Mouse (Mus musculus) layer of hippocampus, postnatal 25 days (tissue): Measurements from ENCODE around the gene Lyrm1. TPM values are rescaled to one million over a fixed set of nuclear protein-coding genes. Genes with fewer than 3 reads are reported as not detected.
A peak's percentile ranks its signal among the peaks of the same experiment; 100 is the strongest.

Experiments used
- DNase-seq, 2 experiments: peaks; one replicate each; pipeline ENCODE4 v3.0.0; 2022; ENCODE audit warnings: mixed read lengths in 2 of 2, low spot score in 1 of 2; ENCODE audit errors: extremely low spot score in 1 of 2
- total RNA-seq, 2 experiments: library from RNA; stranded (reverse); gene quantifications; 2 replicates each; pipeline ENCODE4 v1.2.3; 2021

Gene Lyrm1
- total RNA-seq, 2 experiments from 2014 or later, result 10.4 TPM

- DNase-seq, result no peak
These were observed 14.4 kb upstream of the Lyrm1 start for GRCm38 (mm10) chr7:119881229-119881628.

- DNase-seq, result no peak
These were observed 7.8 kb upstream of the Lyrm1 start for GRCm38 (mm10) chr7:119887887-119888286.

GRCm38 (mm10) chr7:119892198-119892597, 3.5 kb upstream of the Lyrm1 start:
- DNase-seq, result no peak

- DNase-seq, result no peak
These were observed 2.9 kb upstream of the Lyrm1 start for GRCm38 (mm10) chr7:119892742-119893141.

- peak in 1 of 2 experiments; percentile 35 for DNase-seq
These were observed 680 bp upstream of the Lyrm1 start for GRCm38 (mm10) chr7:119894818-119895544.

DNA sequence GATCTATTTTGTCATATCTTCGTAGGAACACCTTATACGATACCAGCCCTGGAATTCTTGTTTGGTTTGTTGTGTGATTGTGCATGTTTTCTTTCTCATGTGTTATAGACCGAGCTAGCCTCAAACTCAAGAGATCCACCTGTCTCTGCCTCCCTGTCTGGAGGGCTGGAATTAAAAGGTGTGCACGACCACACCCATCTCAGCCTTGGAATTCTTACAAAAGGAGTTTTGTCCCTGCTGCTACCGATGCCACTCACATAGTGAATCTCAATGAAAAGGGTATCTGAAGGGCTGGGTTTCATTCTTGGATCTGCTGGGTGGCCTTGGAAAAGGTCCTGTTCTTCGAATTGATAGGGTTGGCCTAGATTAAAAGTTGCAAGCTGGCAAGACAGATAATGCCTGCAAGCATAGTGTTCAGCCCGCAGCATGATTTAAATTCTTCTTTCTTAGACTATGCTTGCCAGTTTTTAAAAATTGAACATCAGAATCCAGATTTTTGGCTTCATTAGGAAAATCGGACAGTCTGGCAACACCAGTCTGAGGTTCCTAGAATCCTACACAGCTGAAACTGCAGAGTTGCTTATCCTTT, 2.0 kb downstream of the Lyrm1 start:
- DNase-seq, result no peak

GRCm38 (mm10) chr7:119898247-119898856, 2.7 kb downstream of the Lyrm1 start:
- no peak for DNase-seq

GRCm38 (mm10) chr7:119899386-119900057, 3.9 kb downstream of the Lyrm1 start:
- DNase-seq, result no peak

GRCm38 (mm10) chr7:119906523-119907215, 11.0 kb downstream of the Lyrm1 start:
- DNase-seq, result no peak

DNA sequence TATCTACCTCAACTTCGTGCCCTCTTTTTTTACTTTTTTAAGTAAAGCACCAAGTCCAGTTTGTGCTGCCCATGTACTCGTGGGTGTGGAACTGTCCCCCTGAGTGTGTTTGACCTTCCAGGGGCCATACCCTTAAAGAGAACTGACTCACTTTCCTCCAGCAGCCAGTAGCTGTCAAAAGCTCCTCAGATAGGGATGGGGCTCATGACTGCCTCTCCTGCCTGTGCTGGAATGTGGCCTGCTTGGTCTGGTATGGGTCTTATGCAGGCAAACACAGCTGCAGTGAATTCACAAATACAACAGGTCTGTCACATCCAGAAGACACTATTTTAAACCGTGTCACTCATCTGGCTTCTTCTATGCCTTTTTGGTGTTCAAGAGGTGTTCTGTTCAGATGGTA, 16.1 kb downstream of the Lyrm1 start:
- no peak for DNase-seq

GRCm38 (mm10) chr7:119920457-119920856, 24.8 kb downstream of the Lyrm1 start:
- no peak for DNase-seq

- no peak for DNase-seq
These were observed 25.4 kb downstream of the Lyrm1 start for GRCm38 (mm10) chr7:119921054-119921453.

DNA sequence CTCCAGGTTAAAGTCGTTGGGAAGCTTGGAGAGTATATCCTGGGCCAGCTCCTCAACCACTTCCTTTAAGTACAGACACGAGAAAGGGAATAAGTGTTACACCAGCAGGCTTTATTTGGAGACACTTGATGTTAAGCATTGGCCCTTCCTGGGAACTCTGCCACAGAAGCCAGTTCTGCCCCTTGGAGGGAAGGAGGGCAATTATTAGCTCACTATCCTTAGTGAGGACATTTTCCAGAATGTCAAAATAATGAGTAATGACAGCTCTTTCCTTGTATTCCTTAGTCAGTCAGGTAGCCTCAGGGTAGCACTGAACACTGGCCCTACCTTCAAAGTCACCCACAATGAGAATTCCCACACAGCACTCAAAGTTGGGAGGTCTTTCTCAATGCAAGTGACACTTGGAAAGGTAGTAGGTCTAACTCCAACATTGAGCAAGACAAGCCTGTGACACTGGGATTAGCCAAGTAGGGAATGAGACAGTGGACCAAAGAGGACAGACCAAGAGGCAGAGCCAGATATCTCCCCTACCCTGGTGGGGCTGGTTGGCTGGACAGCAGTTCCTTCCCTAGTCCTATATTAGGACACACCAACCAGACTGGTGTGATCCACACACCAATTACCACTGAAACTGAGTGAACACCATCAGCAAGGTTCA, 33.3 kb downstream of the Lyrm1 start:
- DNase-seq, result no peak

- DNase-seq, result no peak
These were observed 40.7 kb downstream of the Lyrm1 start for GRCm38 (mm10) chr7:119936321-119936720.

- no peak for DNase-seq
These were observed 41.4 kb downstream of the Lyrm1 start for GRCm38 (mm10) chr7:119937036-119937435.

GRCm38 (mm10) chr7:119941569-119941968, 45.9 kb downstream of the Lyrm1 start:
- no peak for DNase-seq

DNA sequence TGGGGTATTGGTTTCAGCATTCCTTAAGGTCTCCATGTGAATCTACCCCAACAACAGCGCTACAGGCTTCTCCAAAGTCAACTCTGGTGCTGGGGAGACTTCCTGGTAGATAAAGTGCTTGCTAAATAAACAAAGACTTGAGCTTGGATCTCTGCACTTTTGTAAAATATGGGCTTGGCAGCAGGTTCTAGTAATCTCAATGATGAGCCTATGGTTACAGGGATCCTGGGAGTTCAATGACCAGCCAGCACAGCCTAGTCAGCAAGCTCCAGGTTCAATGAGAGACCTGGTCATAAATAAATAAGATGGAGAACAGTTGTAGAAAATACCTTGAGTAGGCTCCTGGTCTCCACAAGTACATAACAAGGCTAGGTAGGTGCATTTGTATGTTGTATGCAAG, 58.4 kb downstream of the Lyrm1 start:
- no peak for DNase-seq

DNA sequence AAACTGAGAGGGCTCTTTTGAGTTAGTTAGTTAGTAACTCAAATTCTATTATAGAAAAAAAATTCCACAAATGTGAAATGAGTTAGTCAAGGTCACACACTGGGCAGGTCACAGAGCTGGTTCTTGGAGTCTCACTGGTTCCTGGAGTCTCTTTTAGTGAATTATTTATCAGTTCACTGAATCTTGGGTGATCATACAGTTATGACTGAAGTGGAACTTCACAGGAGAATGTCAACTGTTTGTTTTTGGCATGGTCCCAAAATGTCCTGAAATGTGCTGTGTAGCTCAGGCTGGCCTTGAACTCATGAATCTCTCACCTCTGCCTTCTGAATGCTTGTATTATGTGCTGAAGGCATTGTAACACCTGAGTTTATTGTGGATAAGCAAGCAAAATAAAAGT, 61.8 kb downstream of the Lyrm1 start:
- DNase-seq, result no peak

GRCm38 (mm10) chr7:119959091-119959490, 63.4 kb downstream of the Lyrm1 start:
- DNase-seq, result no peak

DNA sequence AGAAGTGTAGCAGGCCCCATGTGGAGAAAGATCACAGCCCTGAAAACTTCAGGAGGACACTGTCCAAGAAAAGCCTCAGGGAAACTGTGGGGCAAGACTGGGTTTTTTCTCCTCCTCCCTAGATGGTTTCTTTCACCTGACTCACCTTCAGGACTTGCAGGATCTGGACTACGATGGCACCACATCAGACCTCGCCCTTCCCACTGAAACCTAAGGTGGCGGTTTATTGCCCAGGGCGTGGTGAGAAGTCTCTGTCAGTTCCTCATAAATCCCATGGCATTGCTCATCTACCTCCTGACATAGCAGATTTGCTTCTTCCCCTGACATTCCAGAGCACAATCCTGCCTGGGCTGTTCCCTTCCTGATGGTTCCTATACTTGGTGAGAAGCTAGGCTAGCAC, 63.8 kb downstream of the Lyrm1 start:
- DNase-seq, result no peak
